Mouse (Mus musculus) splenic B cell, adult 2 months (primary cell): ENCODE data around the gene Inip.

Source experiments
- DNase-seq: peaks from one replicate; pipeline ENCODE4 v3.0.0-alpha.2; 2011; ENCODE audit warnings: low read depth, low spot score
- H3K27me3 ChIP-seq: 2 replicates; pipeline ENCODE4 v1.6.1; 2012; ENCODE audit warnings: mild to moderate bottlenecking, low read length, moderate library complexity, mixed read lengths; ENCODE audit not compliant: control insufficient read depth, poor library complexity, insufficient read depth, severe bottlenecking
- H3K36me3 ChIP-seq: 2 replicates; pipeline ENCODE4 v1.6.1; 2012; ENCODE audit warnings: mild to moderate bottlenecking, low read length, moderate library complexity, mixed read lengths; ENCODE audit not compliant: control insufficient read depth, poor library complexity, insufficient read depth, severe bottlenecking

Gene Inip

GRCm38 (mm10) chr4:59728839-59729238 lies 72.5 kb downstream of the Inip start:
- DNase-seq, result peak; percentile 68
- H3K27me3 ChIP-seq, result no peaks in the 10 kb centered on the region
- no peaks in the 10 kb centered on the region for H3K36me3 ChIP-seq

DNA sequence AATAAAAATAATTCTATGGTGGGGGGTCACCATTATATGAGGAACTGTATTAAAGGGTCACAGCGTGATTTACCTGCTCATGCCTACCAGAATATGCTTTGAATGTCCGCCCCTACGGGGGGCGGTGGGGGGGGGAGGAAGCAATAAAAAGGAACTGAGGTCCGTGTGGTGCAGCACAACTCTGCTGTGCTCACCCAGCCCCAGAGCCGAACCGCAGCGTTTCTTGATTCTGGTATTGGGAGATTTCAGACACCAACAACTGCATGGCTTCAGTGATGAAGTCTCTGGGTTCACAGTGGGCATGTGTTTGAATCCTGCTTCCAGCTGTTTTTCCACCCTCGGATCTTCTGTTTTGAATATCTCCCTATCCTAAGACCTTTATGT lies 73.5 kb downstream of the Inip start:
- H3K27me3 ChIP-seq, result no peaks in the 10 kb centered on the region
- no peaks in the 10 kb centered on the region for H3K36me3 ChIP-seq
- peak; percentile 70 for DNase-seq

DNA sequence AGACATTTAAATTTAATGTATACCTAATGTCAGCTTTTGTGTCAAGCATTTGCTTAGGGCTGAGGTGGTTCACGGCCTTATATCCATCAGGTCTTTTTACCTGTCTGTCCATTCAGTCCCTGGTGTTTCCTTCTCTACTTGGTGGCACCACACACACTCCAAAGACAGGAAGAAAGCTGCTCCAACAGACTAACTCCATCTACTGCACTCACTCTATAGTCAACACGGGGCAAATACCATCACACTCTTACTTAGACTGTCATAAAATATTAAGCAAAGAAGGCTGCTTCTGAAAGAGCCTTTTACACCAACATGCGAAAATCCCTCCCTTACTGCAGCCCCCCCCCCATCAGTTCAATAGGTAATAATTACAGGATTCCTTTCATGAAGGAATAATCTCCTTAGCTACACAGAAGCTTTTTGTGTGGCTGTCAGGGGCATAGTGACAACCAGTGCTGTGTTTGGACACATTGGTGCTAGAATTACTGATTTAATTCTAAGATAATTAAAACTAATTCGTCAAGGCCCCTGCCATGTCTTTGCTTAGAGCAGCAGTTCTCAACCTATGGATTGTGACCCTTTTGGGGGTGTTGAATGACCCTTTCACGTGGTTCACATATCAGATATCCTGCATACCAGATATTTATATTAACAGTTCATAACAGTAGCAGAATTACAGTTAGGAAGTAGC lies 74.1 kb downstream of the Inip start:
- DNase-seq, result no peak
- no peaks in the 10 kb centered on the region for H3K36me3 ChIP-seq

GRCm38 (mm10) chr4:59726501-59726900 lies 74.9 kb downstream of the Inip start:
- Histone ChIP-seq H3K27me3 (no peaks in the 10 kb centered on the region), H3K36me3 (no peaks in the 10 kb centered on the region)
- peak; percentile 83 for DNase-seq

More for the DNA sequence above, 74.1 kb downstream of the Inip start:
- H3K27me3 ChIP-seq, result no peaks in the 10 kb centered on the region

DNA sequence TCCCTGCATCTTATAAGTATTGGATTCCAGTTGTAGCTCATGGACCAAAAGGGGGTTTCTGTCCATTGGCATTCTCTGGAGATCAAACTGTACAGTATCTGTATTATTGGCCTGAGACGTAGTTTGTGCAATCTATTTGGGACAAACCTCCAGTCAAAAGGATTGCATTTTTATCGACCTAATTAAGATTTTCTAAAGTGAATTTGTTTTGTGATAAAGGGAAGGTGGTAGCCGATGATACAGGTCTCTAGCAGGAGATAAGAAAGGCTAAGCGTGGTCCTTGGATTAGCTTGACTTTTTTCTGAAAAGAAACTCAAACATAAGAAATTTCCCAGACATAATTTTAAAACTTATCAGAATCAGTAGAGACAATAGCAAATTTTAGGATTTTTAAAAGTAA lies 75.8 kb downstream of the Inip start:
- no peaks in the 10 kb centered on the region for H3K27me3 ChIP-seq
- DNase-seq, result no peak
- H3K36me3 ChIP-seq, result no peaks in the 10 kb centered on the region

DNA sequence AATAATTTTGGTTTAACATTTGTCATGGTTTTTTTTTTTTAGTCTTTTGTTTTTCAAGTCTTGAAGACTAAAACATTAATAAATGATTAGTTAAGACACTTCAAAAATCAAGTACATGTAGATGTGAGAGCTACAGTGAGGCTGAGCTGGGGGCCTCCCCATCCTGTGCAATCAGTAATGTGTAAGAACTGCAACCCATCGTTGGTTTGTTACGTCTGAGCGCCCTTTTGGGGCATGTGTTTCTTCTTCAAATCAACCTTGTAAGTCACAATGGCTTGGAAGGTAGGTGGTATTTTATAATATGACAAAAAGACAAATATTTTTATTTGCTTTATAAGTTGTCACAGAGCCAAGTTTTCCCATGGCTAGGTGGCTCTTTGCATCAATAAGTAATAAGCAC lies 79.6 kb downstream of the Inip start:
- peak; percentile 57 for DNase-seq
- H3K27me3 ChIP-seq, result no peaks in the 10 kb centered on the region
- H3K36me3 ChIP-seq, result no peaks in the 10 kb centered on the region
